Mouse (Mus musculus) liver, adult (tissue): ENCODE data around the gene Gpr182.

ENCODE experiments used
- GATA4 ChIP-seq: IDR thresholded peaks from 2 replicates; pipeline ENCODE4 v1.6.1; 2014; ENCODE audit warnings: mild to moderate bottlenecking, low read length; ENCODE audit not compliant: insufficient replicate concordance

Gene Gpr182

GRCm38 (mm10) chr10:127751548-127751947, at the start of gene Gpr182:
TSS of gene Gpr182 (minus strand) at chr10:127751732.
- TF ChIP-seq GATA4, result peak; percentile 67; the same call in 1 of the 2 replicates

- TF ChIP-seq GATA4, result no peak
These were observed 49.4 kb upstream of the Gpr182 start, which contains the start of gene Rdh16 for GRCm38 (mm10) chr10:127800891-127801290. TSS of gene Rdh16 (plus strand) at chr10:127801152.

GRCm38 (mm10) chr10:127799295-127799694, 47.8 kb upstream of the Gpr182 start:
- TF ChIP-seq GATA4, result no peak

- peak; percentile 79; the same call in 1 of the 2 replicates for TF ChIP-seq GATA4
These were observed 24.5 kb upstream of the Gpr182 start, which contains the start of gene Rdh9 for GRCm38 (mm10) chr10:127776011-127776410. TSS of gene Rdh9 (plus strand) at chr10:127776386.

- no peak for TF ChIP-seq GATA4
These were observed 15.0 kb upstream of the Gpr182 start for GRCm38 (mm10) chr10:127766564-127766963.

GRCm38 (mm10) chr10:127763914-127764680, 12.6 kb upstream of the Gpr182 start:
- TF ChIP-seq GATA4, result peak; percentile 82

GRCm38 (mm10) chr10:127759181-127760110, 7.9 kb upstream of the Gpr182 start, which contains the start of the genes Rdh1 and Rdh16f1:
TSS of gene Rdh1 (plus strand) at chr10:127759721.
TSS of gene Rdh16f1 (plus strand) at chr10:127759787.
- peak; percentile 85 for TF ChIP-seq GATA4

GRCm38 (mm10) chr10:127755770-127756468, 4.4 kb upstream of the Gpr182 start:
- TF ChIP-seq GATA4, result peak; percentile 100

- TF ChIP-seq GATA4, result peak; percentile 92
These were observed 3.7 kb upstream of the Gpr182 start for GRCm38 (mm10) chr10:127755246-127755645.

- TF ChIP-seq GATA4, result peak; percentile 93
These were observed 3.1 kb upstream of the Gpr182 start for GRCm38 (mm10) chr10:127754566-127755166.

- TF ChIP-seq GATA4, result no peak
These were observed 1.3 kb downstream of the Gpr182 start for GRCm38 (mm10) chr10:127750136-127750777.

- TF ChIP-seq GATA4, result peak; percentile 97
These were observed 2.5 kb downstream of the Gpr182 start for GRCm38 (mm10) chr10:127748847-127749612.

GRCm38 (mm10) chr10:127747254-127747653, 4.3 kb downstream of the Gpr182 start:
- no peak for TF ChIP-seq GATA4
